Mouse (Mus musculus) urinary bladder, postnatal 14 days (tissue): ENCODE results near the gene Tcf7.
A peak's percentile ranks its signal among the peaks of the same experiment; 100 is the strongest.

Source experiments
- DNase-seq: peaks from one replicate; pipeline ENCODE4 v3.0.0; 2021; ENCODE audit warnings: low spot score

Gene Tcf7

GRCm38 (mm10) chr11:52282774-52283595, at the start of gene Tcf7:
TSS of gene Tcf7 (minus strand) at chr11:52283014.
- DNase-seq = peak; percentile 60

GRCm38 (mm10) chr11:52327313-52327712, 44.5 kb upstream of the Tcf7 start:
- DNase-seq = no peak

DNA sequence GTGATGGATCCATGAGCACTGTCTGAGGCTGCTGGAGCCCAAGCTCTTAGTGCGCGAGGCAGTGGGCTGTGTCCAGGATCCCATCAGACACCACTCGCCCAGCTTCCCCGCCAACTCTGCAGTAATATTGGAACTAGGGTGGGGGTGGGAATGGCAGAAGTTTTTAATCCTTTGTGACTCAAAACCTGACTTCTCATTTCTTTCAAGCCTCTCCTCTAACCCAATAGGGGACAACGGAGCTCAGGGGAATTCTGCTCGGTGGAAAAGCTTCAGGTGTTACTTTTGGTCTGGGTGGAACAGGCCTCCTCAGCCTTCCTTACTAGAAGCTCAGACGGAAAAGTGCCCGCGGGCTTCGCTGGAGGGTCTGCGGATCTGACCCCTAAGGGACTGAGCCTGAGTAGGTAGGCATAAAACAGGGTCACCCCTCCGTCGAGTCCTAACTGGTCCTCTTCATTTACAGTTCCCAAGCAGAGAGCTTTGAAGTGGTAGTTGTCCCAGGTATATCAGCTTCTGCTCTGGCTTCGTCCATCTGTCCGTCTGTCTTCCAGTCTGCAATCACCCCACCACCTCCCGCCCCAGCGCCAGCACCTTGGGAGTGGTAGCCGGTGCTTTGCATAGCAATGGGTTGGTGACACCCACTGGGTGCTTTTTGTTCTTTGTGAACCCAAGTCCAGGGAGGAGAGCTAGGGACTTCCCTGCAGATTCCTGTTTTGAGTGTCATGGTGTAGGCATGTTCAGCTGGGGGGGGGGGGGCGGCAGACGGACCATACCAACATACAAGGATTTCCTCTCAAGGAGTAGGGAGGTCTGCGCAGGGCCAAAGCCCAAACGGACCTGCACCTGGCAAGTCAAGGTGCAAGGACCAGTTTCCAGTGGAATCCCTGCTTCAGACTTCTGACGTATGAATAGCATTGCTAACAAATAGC, 41.9 kb upstream of the Tcf7 start:
- no peak for DNase-seq

- DNase-seq = no peak
Measured at GRCm38 (mm10) chr11:52321540-52321939, 38.7 kb upstream of the Tcf7 start.

DNA sequence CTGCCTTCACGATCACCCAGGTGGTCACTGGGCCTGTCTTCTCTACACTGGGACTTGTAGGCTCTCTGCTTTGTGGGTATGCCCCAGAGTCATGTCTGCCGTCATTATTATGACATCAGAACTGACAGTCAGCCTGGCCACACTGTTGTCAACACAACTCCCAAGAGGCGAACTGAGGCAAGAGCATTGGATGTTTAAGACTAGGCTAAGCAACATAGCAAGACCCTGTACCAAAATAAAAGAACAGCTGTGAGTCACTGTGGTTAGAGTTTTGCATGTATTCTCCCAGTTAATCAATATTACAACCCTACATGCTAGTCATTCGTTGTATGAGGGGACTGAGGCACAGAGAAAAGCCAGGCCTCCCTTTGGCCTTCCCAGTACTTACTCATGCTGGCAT, 37.7 kb upstream of the Tcf7 start:
- no peak for DNase-seq

GRCm38 (mm10) chr11:52319664-52320063, 36.9 kb upstream of the Tcf7 start:
- no peak for DNase-seq

- DNase-seq = no peak
Measured at GRCm38 (mm10) chr11:52318445-52318844, 35.6 kb upstream of the Tcf7 start.

GRCm38 (mm10) chr11:52314102-52314793, 31.4 kb upstream of the Tcf7 start:
- DNase-seq = no peak

- DNase-seq = no peak
Measured at GRCm38 (mm10) chr11:52310709-52311108, 27.9 kb upstream of the Tcf7 start.

DNA sequence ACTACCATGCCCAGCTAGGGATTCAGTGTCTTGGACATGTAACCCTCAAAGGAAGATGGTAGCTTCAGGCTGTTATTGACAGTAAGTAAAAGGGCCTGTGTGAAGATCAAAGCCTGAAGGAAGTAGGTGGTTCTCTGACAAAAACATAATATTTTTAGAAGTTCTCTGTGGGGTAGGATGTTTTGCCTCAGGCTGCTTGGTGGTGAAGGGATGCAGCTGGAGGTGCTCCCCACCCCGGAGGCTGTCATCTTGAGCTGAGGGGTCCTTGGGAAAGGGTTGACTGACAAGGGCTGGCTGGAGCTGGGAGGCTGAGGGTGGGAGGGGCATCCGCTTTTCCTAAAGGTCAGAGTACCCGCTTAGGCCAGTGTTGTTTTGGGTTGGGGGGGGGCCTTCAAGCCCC, 26.7 kb upstream of the Tcf7 start:
- DNase-seq = no peak

- no peak for DNase-seq
Measured at GRCm38 (mm10) chr11:52306431-52306830, 23.6 kb upstream of the Tcf7 start.

GRCm38 (mm10) chr11:52305266-52305665, 22.5 kb upstream of the Tcf7 start:
- no peak for DNase-seq

DNA sequence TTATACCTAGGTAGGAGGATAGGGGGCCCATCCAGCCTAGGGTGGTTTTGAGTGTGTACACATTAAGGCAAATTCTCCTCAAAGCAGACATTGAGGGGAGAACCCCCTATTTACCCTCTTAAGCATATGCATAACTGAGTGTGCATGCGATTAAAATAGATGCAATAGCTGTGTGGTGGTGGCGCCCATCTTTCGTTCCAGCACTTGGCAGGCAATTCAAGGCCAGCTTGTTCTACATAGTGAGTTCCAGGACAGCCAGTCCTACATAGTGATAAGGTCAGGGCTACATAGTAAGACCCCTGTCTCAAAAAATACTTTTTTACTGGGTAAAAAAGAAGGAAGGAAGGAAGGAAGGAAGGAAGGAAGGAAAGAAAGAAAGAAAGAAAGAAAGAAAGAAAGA, 19.9 kb upstream of the Tcf7 start:
- DNase-seq = no peak

GRCm38 (mm10) chr11:52299687-52300086, 16.9 kb upstream of the Tcf7 start:
- DNase-seq = no peak

GRCm38 (mm10) chr11:52298955-52299354, 16.1 kb upstream of the Tcf7 start:
- no peak for DNase-seq

- DNase-seq = peak; percentile 76
Measured at GRCm38 (mm10) chr11:52297352-52297751, 14.5 kb upstream of the Tcf7 start.

DNA sequence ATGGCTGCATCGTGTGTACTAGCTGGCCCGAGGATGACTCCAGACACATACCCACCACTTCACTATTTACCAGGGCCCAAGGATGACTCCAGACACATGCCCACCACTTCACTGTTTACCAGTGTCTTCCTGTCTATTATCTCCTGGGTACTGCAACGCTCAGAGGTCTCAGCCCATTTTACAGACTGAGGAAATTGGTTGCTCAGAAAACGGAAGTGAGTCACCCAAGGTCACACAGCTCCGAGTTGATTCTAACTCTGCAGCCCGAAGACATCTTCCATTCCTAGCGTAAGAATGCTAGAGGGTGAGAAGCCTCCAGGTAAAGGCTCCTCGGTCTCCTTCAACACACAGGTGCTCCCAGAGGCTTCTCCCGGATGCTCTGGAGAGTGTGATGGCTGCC, 11.3 kb upstream of the Tcf7 start:
- no peak for DNase-seq

GRCm38 (mm10) chr11:52292894-52293293, 10.1 kb upstream of the Tcf7 start:
- no peak for DNase-seq

GRCm38 (mm10) chr11:52292346-52292745, 9.5 kb upstream of the Tcf7 start:
- no peak for DNase-seq

DNA sequence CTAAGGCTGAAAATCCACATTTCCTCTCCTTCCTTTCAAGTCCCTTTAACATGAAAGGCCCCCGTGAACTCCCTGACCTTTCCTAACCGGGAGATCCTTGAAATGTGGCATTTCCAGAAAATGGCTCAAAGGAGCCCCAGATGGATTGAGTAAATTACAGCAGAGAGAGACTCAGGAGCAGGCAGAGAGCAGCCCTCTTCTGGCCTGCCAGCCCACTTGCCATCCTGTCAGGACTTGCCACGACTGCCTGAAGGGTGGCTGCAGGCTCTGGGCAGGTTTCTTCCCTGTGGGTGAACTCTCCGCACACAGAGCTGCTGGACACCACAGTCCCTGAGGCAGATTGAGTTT, 4.1 kb upstream of the Tcf7 start:
- DNase-seq = peak; percentile 61

DNA sequence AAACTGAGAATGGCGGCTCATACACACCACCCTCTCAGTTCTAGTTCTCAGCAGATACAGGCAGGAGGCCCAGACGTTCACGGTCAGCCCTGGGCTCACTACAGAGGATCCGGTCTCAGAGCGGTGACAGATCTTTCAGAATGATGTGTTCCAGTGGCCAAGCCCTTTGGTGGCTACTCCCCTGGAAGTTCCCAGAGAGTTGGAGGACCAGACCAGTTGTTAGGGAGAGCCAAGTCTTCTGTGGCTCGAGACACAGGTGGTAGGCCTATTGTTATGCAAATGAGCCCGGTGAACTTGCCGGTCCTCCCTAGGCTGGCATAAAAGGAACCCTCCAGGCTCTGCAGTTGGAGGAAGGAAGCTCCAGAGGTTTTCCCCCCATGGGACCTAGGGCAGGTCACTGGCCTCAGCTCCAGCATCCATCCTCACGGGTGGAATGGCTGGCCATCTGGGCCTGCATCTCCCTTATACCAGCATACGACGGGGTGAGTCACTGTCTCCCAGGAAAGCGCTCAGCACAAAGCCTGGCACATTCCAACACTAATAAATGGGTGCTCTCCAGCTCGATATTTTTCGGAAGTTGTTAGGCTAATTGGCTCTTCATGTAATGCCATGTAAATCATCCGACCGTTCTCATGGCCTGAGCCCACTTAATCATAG, 3.6 kb upstream of the Tcf7 start:
- DNase-seq = no peak
